Mouse (Mus musculus): ENCODE measurements around the gene 3110082J24Rik.

Gene 3110082J24Rik

GRCm38 (mm10) chr5:30105668-30106300 is at the start of gene 3110082J24Rik:
Gene 3110082J24Rik, minus strand, starts transcription at chr5:30106086.
- peak in 1 of 2 experiments; percentile 10 for DNase-seq (ENCODE audit: low spot score in 2 of 2)

- no peak for DNase-seq (ENCODE audit: low spot score in 2 of 2)
Observed at GRCm38 (mm10) chr5:30155395-30155792, 49.5 kb upstream of the 3110082J24Rik start.

GRCm38 (mm10) chr5:30154474-30155394 is 48.8 kb upstream of the 3110082J24Rik start, which contains the start of the genes Hadha and Hadhb:
Gene Hadha, minus strand, starts transcription at chr5:30155162.
Gene Hadhb, plus strand, starts transcription at chr5:30155248.
- peak; percentile 96 to 99 for DNase-seq (ENCODE audit: low spot score in 2 of 2)

- no peak for DNase-seq (ENCODE audit: low spot score in 2 of 2)
Observed at GRCm38 (mm10) chr5:30154013-30154412, 48.1 kb upstream of the 3110082J24Rik start.

- no peak for DNase-seq (ENCODE audit: low spot score in 2 of 2)
Observed at GRCm38 (mm10) chr5:30153222-30153621, 47.3 kb upstream of the 3110082J24Rik start.

GRCm38 (mm10) chr5:30152413-30152812 is 46.5 kb upstream of the 3110082J24Rik start:
- no peak for DNase-seq (ENCODE audit: low spot score in 2 of 2)

- DNase-seq (ENCODE audit: low spot score in 2 of 2), result no peak
Observed at GRCm38 (mm10) chr5:30152007-30152406, 46.1 kb upstream of the 3110082J24Rik start.

DNA sequence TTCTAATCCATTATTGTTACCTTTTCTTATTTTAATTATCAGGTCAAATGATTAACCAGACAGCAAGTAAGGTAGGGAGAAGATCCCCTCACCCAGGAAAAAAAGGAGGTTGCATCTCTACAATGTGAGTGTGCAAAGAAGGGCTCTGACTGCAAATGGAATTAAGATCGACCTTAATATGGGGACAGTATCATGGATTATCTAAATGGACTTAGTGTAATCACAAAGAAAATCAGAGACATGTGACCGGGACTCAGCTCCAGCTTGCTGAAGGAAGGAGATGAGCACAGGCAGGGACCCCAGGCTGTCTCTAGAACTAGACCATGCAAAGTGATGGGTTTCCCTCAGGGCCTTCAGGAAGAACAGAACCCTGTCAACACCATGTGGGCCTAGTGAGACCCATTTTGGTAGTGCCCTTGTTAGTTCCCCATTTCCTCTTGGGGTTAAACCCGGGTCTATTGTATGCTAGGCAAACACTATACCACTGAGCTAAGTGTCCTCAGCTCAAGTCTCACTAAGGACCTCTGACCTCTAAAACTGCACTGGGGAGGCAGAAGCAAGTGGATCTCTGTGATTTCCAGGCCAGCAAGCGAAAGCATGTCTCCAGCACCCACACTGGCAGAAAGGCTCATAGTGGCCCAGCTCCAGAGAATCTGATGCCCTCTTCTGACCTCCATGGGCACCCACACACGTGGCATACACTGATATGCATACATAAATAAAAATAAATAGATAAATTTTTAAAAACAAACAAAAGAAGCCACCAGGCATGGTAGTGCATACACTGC is 42.4 kb upstream of the 3110082J24Rik start:
- no peak for DNase-seq (ENCODE audit: low spot score in 2 of 2)

DNA sequence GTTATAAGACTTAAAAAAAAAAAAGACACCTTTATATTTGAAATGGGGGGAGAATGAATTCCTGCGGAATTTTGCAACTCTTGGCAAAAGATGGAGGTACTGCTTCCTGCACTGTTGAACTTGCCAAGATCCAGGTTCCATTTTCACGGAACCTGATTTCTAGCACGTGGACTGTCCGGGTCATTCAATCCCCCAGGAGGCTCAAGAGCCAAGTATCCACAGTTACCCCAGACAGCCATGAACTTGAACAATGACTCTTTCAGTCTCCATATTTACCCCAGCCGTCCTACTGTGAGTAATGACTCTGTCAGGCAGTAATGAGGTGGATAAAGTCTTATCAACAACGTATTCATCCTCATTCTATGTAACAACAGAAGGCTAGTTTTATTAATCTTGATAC is 40.6 kb upstream of the 3110082J24Rik start:
- DNase-seq (ENCODE audit: low spot score in 2 of 2), result no peak

GRCm38 (mm10) chr5:30138193-30138592 is 32.3 kb upstream of the 3110082J24Rik start:
- no peak for DNase-seq (ENCODE audit: low spot score in 2 of 2)

DNA sequence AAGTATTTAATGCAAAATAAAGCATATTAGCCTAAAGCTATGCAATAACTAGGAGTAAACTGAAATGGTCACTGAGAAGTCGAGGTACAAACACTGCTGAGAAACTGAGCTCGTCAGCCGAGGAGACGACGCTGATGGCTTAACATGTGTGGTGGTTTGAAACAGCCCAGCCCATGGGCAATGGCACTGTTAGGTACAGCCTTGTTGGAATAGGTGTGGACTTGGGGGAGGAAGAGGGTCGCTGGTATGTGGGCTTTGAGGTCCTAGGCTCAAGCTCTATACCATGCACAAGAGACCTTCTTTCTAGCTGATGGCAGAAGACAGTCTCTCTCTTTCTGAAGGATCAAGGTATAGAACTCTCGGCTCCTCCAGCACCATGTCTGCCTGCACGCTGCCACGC is 31.4 kb upstream of the 3110082J24Rik start:
- DNase-seq (ENCODE audit: low spot score in 2 of 2), result no peak

DNA sequence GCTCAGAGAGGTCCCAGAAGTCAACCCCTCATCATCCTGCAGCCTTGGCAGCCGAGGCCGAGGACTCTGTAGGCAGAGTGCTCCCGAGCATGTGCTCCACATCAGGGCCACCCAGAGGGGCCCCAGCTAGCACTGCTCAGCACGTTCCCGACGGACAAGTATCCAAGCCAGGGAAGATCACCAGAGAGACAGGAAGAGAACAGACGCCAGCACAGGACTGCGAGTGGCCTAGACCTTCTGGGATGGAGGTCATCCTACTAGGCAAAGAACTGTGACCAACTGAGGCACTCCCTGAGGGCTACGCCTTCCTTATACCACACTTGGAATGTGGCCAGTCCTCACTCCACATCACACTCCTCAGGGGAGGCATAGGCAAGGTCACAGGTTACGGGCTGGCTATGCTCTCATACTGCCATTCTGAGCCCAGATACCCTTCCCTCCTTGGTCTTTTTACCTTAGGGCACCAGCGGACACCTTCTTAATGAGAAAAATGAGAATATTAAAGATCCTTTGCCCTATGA is 29.9 kb upstream of the 3110082J24Rik start:
- no peak for DNase-seq (ENCODE audit: low spot score in 2 of 2)

DNA sequence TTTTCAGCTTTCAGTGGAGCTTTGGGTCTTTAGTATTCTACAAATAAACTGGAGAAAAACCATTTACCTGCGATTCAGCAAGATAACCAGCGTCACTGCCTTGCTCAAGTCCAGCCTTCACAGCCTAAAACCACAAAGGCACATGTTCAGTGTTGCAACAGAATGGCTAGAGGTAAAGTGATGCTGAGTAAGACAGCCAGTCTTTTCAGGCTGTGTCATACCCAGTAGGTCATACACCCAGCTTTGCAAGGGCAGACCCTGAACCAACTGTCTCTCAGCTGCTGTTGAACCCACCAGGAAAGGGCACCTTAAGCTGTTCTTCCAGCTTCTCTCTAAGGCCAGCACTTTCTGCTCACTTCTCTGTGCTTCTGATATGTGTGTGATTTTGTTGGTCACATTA is 26.3 kb upstream of the 3110082J24Rik start:
- no peak for DNase-seq (ENCODE audit: low spot score in 2 of 2)

- DNase-seq (ENCODE audit: low spot score in 2 of 2), result no peak
Observed at GRCm38 (mm10) chr5:30131246-30131645, 25.4 kb upstream of the 3110082J24Rik start.

- no peak for DNase-seq (ENCODE audit: low spot score in 2 of 2)
Observed at GRCm38 (mm10) chr5:30128680-30129079, 22.8 kb upstream of the 3110082J24Rik start.

DNA sequence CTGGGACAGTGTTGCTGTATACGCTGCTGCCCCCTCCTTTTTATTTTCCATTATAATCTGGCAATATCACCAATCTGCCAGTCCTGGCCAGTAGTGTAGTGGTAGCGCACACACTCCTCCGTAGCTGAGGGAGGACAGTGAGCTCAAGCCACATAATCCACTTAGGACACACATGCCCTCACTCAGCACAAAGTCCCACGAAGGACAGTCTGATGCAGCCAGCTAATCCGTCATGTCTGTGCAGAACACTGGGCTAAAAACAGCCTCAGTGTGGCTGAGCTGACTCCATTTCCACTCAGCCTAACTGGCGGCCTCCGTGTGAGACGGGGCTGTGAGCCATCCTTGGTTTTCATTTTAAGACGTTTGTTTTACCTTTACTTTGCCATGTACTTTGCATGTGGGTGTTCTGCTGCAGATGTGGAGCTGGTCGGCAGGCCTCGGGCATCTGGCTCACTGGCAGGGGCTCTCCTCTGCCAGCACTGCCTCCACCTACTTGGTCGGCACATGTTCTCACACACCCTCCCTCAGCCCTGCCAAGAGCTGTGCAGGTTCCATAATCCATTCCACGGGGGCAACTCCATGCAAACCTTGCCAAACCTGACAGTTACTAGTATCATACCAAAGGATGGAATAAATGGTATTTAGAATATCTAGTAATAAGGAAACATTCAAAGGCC is 22.2 kb upstream of the 3110082J24Rik start:
- no peak for DNase-seq (ENCODE audit: low spot score in 2 of 2)

- no peak for DNase-seq (ENCODE audit: low spot score in 2 of 2)
Observed at GRCm38 (mm10) chr5:30126756-30127155, 20.9 kb upstream of the 3110082J24Rik start.

DNA sequence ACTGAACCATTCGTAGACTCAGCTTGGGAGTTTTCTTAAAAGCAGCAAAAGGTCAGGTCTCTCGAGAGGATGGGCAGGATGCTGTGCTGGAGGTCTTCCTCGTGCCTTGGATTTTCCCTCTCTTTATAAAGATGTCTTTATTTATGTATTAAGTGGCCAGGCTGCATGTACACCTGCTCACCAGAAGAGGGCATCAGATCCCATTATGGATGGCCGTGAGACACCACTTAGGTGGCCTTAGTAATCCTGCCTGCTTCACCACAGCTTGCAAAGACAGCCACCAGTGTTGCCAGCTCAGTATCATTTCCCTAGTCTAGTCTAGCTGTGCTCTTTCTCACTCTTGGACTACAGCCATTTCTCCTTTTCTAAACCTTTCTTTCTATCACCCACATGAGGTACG is 19.7 kb upstream of the 3110082J24Rik start:
- peak in 1 of 2 experiments; percentile 37 for DNase-seq (ENCODE audit: low spot score in 2 of 2)

- DNase-seq (ENCODE audit: low spot score in 2 of 2), result no peak
Observed at GRCm38 (mm10) chr5:30122481-30122880, 16.6 kb upstream of the 3110082J24Rik start.

- DNase-seq (ENCODE audit: low spot score in 2 of 2), result no peak
Observed at GRCm38 (mm10) chr5:30120106-30120505, 14.2 kb upstream of the 3110082J24Rik start.

- DNase-seq (ENCODE audit: low spot score in 2 of 2), result no peak
Observed at GRCm38 (mm10) chr5:30119163-30119562, 13.3 kb upstream of the 3110082J24Rik start.

Measured in spleen, postnatal 10 days (tissue).